Mouse (Mus musculus): Measurements from ENCODE around the gene Tmprss6. TPM values are rescaled to one million over a fixed set of nuclear protein-coding genes. Genes with fewer than 3 reads are reported as not detected.

Tmprss6 gene
- polyA plus RNA-seq, 1 experiment from 2014 or later = 0.63 TPM

- H3K9me3 ChIP-seq (ENCODE audit: control insufficient read depth) = no peaks in the 10 kb centered on the region
- no peaks in the 10 kb centered on the region for H3K36me3 ChIP-seq (ENCODE audit: control insufficient read depth, insufficient read depth)
- H3K4me2 ChIP-seq (replicated peaks; ENCODE audit: low read depth) = no peak overlapping the region
- H3K4me3 ChIP-seq (ENCODE audit: low read depth, low read length) = no peak overlapping the region
- TF ChIP-seq CTCF (IDR thresholded peaks at IDR 0.05; ENCODE audit: low read depth) = no peak
- no peaks in the 10 kb centered on the region for H3K4me1 ChIP-seq (replicated peaks; ENCODE audit: control insufficient read depth, insufficient read depth, low read length)
- WGBS = 67% methylated on average over 7 of the region's 7 CpGs
- H3K27me3 ChIP-seq (replicated peaks; ENCODE audit: control insufficient read depth, insufficient read depth, low read length) = no peaks in the 10 kb centered on the region
- H3K27ac ChIP-seq (ENCODE audit: low read depth, low read length) = no peak overlapping the region
- no peak for ATAC-seq
- no peak overlapping the region for H3K9ac ChIP-seq (ENCODE audit: low read depth, low read length)
Observed at GRCm38 (mm10) chr15:78480111-78480510, 11.7 kb upstream of the Tmprss6 start.

- Histone ChIP-seq H3K9me3 (ENCODE audit: control insufficient read depth) (no peaks in the 10 kb centered on the region), H3K9ac (ENCODE audit: low read depth, low read length) (no peak overlapping the region), H3K4me2 (replicated peaks; ENCODE audit: low read depth) (no peak overlapping the region), H3K4me1 (replicated peaks; ENCODE audit: control insufficient read depth, insufficient read depth, low read length) (no peaks in the 10 kb centered on the region), H3K4me3 (ENCODE audit: low read depth, low read length) (no peak overlapping the region), H3K27ac (ENCODE audit: low read depth, low read length) (no peak overlapping the region), H3K36me3 (ENCODE audit: control insufficient read depth, insufficient read depth) (no peaks in the 10 kb centered on the region), H3K27me3 (replicated peaks; ENCODE audit: control insufficient read depth, insufficient read depth, low read length) (no peaks in the 10 kb centered on the region)
- no peak for TF ChIP-seq CTCF (IDR thresholded peaks at IDR 0.05; ENCODE audit: low read depth)
- WGBS = 77% methylated on average over 5 of the region's 5 CpGs
- ATAC-seq = no peak
Observed at GRCm38 (mm10) chr15:78479470-78479869, 11.0 kb upstream of the Tmprss6 start.

DNA sequence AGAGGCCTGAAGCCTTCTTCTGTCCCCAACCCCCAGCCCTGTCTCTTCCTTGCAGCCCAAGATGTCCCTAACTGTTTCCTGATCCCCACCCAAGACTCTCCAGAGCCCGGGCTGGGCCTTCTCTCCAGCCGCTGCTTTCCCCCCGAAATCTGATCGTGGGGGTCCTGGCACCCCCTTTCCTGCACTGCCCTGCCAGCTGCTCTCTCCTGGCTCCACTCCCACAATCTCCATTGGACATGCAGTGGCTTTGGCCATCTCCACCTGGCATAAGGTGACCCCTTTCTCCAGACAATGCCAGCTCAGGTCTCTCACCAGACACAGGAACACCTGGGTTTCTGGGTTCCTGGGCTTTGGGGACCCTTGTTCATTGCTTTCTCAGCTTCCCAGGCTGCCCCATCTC, 9.6 kb upstream of the Tmprss6 start:
- 84% methylated on average over 4 of the region's 4 CpGs for WGBS
- H3K4me1 ChIP-seq (replicated peaks; ENCODE audit: control insufficient read depth, insufficient read depth, low read length) = no peaks in the 10 kb centered on the region
- no peak for ATAC-seq

DNA sequence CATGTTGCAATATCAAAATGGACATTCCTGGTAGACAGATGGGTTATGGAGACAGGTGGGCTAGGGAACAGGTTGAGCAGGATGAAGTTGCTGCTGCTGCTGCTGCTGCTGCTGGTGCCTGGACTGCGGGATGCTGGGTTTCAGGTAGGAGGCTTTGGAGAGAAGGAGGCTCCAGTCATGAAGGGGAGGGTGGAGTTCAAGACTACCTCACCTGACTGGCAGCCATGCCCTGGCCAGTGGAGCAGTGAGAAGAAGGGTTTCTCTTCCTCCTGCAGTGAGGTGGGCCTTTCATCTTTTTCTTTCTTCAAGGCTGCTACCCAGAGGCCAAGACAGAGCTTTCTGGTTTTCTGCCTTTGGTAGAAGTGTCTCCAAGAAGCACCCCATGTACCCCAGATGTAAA, 8.4 kb upstream of the Tmprss6 start:
- no peaks in the 10 kb centered on the region for H3K27me3 ChIP-seq (replicated peaks; ENCODE audit: control insufficient read depth, insufficient read depth, low read length)
- no peak overlapping the region for H3K9ac ChIP-seq (ENCODE audit: low read depth, low read length)
- no peak overlapping the region for H3K4me2 ChIP-seq (replicated peaks; ENCODE audit: low read depth)
- no peak for TF ChIP-seq CTCF (IDR thresholded peaks at IDR 0.05; ENCODE audit: low read depth)
- H3K4me1 ChIP-seq (replicated peaks; ENCODE audit: control insufficient read depth, insufficient read depth, low read length) = no peaks in the 10 kb centered on the region
- no peaks in the 10 kb centered on the region for H3K9me3 ChIP-seq (ENCODE audit: control insufficient read depth)
- 85% methylated on average over 1 of the region's 1 CpGs for WGBS
- no peak for ATAC-seq
- no peak overlapping the region for H3K27ac ChIP-seq (ENCODE audit: low read depth, low read length)
- H3K4me3 ChIP-seq (ENCODE audit: low read depth, low read length) = no peak overlapping the region
- no peaks in the 10 kb centered on the region for H3K36me3 ChIP-seq (ENCODE audit: control insufficient read depth, insufficient read depth)

More for the DNA sequence above, 9.6 kb upstream of the Tmprss6 start:
- H3K9ac ChIP-seq (ENCODE audit: low read depth, low read length) = no peak overlapping the region
- no peak overlapping the region for H3K27ac ChIP-seq (ENCODE audit: low read depth, low read length)
- H3K4me2 ChIP-seq (replicated peaks; ENCODE audit: low read depth) = no peak overlapping the region
- no peaks in the 10 kb centered on the region for H3K27me3 ChIP-seq (replicated peaks; ENCODE audit: control insufficient read depth, insufficient read depth, low read length)
- H3K36me3 ChIP-seq (ENCODE audit: control insufficient read depth, insufficient read depth) = no peaks in the 10 kb centered on the region
- H3K9me3 ChIP-seq (ENCODE audit: control insufficient read depth) = no peaks in the 10 kb centered on the region
- H3K4me3 ChIP-seq (ENCODE audit: low read depth, low read length) = no peak overlapping the region
- TF ChIP-seq CTCF (IDR thresholded peaks at IDR 0.05; ENCODE audit: low read depth) = no peak

- Histone ChIP-seq H3K4me3 (ENCODE audit: low read depth, low read length) (no peak overlapping the region), H3K9me3 (ENCODE audit: control insufficient read depth) (no peaks in the 10 kb centered on the region), H3K4me2 (replicated peaks; ENCODE audit: low read depth) (no peak overlapping the region), H3K4me1 (replicated peaks; ENCODE audit: control insufficient read depth, insufficient read depth, low read length) (no peaks in the 10 kb centered on the region), H3K9ac (ENCODE audit: low read depth, low read length) (no peak overlapping the region), H3K36me3 (ENCODE audit: control insufficient read depth, insufficient read depth) (no peaks in the 10 kb centered on the region), H3K27me3 (replicated peaks; ENCODE audit: control insufficient read depth, insufficient read depth, low read length) (no peaks in the 10 kb centered on the region), H3K27ac (ENCODE audit: low read depth, low read length) (no peak overlapping the region)
- ATAC-seq = no peak
- no peak for TF ChIP-seq CTCF (IDR thresholded peaks at IDR 0.05; ENCODE audit: low read depth)
- WGBS = 49% methylated on average over 3 of the region's 3 CpGs
Observed at GRCm38 (mm10) chr15:78475604-78476031, 7.2 kb upstream of the Tmprss6 start.

DNA sequence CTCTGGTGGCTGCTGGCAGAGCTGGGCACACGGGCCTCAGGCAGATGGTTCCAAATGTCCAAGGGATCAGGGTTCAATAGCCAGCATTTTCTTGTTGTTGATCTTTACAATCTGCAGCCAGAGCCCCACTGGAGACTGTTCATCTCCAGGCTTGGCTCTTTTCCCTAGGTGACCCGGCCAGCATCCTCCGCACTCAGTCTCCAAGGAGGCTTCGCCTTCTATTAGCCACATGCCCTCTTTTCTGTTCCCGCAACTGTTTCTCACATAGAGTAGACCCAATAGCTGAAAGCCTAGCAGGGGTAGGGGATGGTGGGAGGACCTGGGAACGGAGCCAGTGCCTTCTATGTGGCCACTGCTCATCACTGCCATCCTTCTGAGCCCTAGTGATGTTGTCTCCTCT, 5.0 kb upstream of the Tmprss6 start:
- TF ChIP-seq CTCF (IDR thresholded peaks at IDR 0.05; ENCODE audit: low read depth) = no peak
- Histone ChIP-seq H3K4me3 (ENCODE audit: low read depth, low read length) (no peak overlapping the region), H3K9ac (ENCODE audit: low read depth, low read length) (no peak overlapping the region), H3K4me2 (replicated peaks; ENCODE audit: low read depth) (no peak overlapping the region), H3K4me1 (replicated peaks; ENCODE audit: control insufficient read depth, insufficient read depth, low read length) (no peaks in the 10 kb centered on the region), H3K27me3 (replicated peaks; ENCODE audit: control insufficient read depth, insufficient read depth, low read length) (no peaks in the 10 kb centered on the region), H3K36me3 (ENCODE audit: control insufficient read depth, insufficient read depth) (no peaks in the 10 kb centered on the region), H3K27ac (ENCODE audit: low read depth, low read length) (no peak overlapping the region), H3K9me3 (ENCODE audit: control insufficient read depth) (no peaks in the 10 kb centered on the region)
- 87% methylated on average over 6 of the region's 6 CpGs for WGBS
- ATAC-seq = no peak

DNA sequence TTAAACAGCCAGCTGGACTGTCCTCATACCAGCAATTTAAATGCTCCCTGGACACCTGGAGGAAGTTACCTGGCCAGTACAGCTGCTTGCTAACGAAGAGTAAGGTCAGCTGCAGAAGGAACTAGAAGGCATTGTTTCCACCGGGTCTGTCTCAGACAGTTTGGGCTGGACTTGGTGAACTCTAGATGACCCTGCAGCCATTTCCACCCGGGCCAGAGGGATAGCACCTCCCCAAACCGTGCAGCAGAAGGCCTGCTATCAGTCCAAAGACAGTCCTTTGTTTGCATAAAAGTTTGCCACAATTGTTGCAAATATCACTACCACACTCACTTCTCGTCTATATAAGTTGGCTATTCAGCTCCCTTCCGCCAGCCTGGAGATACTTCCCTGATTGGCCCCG, 3.5 kb upstream of the Tmprss6 start:
- ATAC-seq = no peak
- Histone ChIP-seq H3K4me3 (ENCODE audit: low read depth, low read length) (no peak overlapping the region), H3K36me3 (ENCODE audit: control insufficient read depth, insufficient read depth) (no peaks in the 10 kb centered on the region), H3K9ac (ENCODE audit: low read depth, low read length) (no peak overlapping the region), H3K4me2 (replicated peaks; ENCODE audit: low read depth) (no peak overlapping the region), H3K27me3 (replicated peaks; ENCODE audit: control insufficient read depth, insufficient read depth, low read length) (no peaks in the 10 kb centered on the region), H3K4me1 (replicated peaks; ENCODE audit: control insufficient read depth, insufficient read depth, low read length) (no peaks in the 10 kb centered on the region), H3K27ac (ENCODE audit: low read depth, low read length) (no peak overlapping the region), H3K9me3 (ENCODE audit: control insufficient read depth) (no peaks in the 10 kb centered on the region)
- WGBS = 24% methylated on average over 7 of the region's 7 CpGs
- TF ChIP-seq CTCF (IDR thresholded peaks at IDR 0.05; ENCODE audit: low read depth) = no peak

Measured in intestine, postnatal 0 days (tissue).